Mouse (Mus musculus) brain, embryonic 14.5 days (tissue): ENCODE measurements around the gene Olfr251.

ENCODE experiments used
- CTCF ChIP-seq: fragments of 200-500 bp; IDR thresholded peaks from 2 replicates; pipeline ENCODE4 v1.5.1; 2012; ENCODE audit warnings: inconsistent platforms, mild to moderate bottlenecking, moderate library complexity, borderline replicate concordance; ENCODE audit not compliant: insufficient read depth, insufficient read length; ENCODE audit errors: extremely low read depth
- POLR2A ChIP-seq: fragments of 200-500 bp; IDR thresholded peaks from 2 replicates; pipeline ENCODE4 v1.6.1; 2012; ENCODE audit warnings: mild to moderate bottlenecking, inconsistent platforms, borderline replicate concordance; ENCODE audit not compliant: poor library complexity, insufficient read depth, insufficient read length, severe bottlenecking; ENCODE audit errors: extremely low read depth

- TF ChIP-seq CTCF (no peak), POLR2A (no peak)
Observed at GRCm38 (mm10) chr9:38401398-38401797, 24.5 kb downstream of the Olfr251 start, which contains the start of gene Olfr147.
